Mouse (Mus musculus) embryonic facial prominence, embryonic 13.5 days (tissue): Measurements from ENCODE around the gene Vil1. TPM values are rescaled to one million over a fixed set of nuclear protein-coding genes. Genes with fewer than 3 reads are reported as not detected.

ENCODE experiments used
- ATAC-seq: fragments of 200-750 bp; cut with Nextera tagmentation; 2 replicates; pipeline ENCODE4 v1.8.0; 2017; ENCODE audit warnings: low read depth; ENCODE audit not compliant: insufficient number of reproducible peaks, insufficient read depth, low FRiP score, low TSS enrichment
- H3K27ac ChIP-seq: fragments of 300-500 bp; sonication (generic); 2 replicates; pipeline ENCODE4 v1.5.1; 2015; ENCODE audit warnings: moderate library complexity, mild to moderate bottlenecking, inconsistent platforms
- H3K27me3 ChIP-seq: fragments of 300-500 bp; sonication (generic); 2 replicates; pipeline ENCODE4 v1.6.1; 2015; ENCODE audit warnings: mild to moderate bottlenecking, inconsistent platforms
- H3K36me3 ChIP-seq: fragments of 300-500 bp; sonication (generic); 2 replicates; pipeline ENCODE4 v1.6.1; 2015; ENCODE audit warnings: mild to moderate bottlenecking, inconsistent platforms
- H3K4me1 ChIP-seq: fragments of 300-500 bp; sonication (generic); 2 replicates; pipeline ENCODE4 v1.6.1; 2015; ENCODE audit warnings: inconsistent platforms
- H3K4me2 ChIP-seq: fragments of 300-500 bp; sonication (generic); 2 replicates; pipeline ENCODE4 v1.6.1; 2015; ENCODE audit warnings: moderate library complexity, mild to moderate bottlenecking, inconsistent platforms
- H3K4me3 ChIP-seq: fragments of 300-500 bp; sonication (generic); 2 replicates; pipeline ENCODE4 v1.5.1; 2015; ENCODE audit warnings: mild to moderate bottlenecking, inconsistent platforms
- H3K9ac ChIP-seq: fragments of 300-500 bp; sonication (generic); 2 replicates; pipeline ENCODE4 v1.6.1; 2015; ENCODE audit warnings: mild to moderate bottlenecking, inconsistent platforms
- H3K9me3 ChIP-seq: fragments of 300-500 bp; sonication (generic); 2 replicates; pipeline ENCODE4 v1.6.1; 2016; ENCODE audit warnings: inconsistent platforms
- WGBS: fragments of 180-500 bp; shearing (Covaris S2); methylation state at CpG from one replicate; pipeline ENCODE4 v1.1.7; 2015; ENCODE audit warnings: mixed read lengths; 5-methylcytosine and 5-hydroxymethylcytosine counted together
- polyA plus RNA-seq: library from polyadenylated mRNA; unstranded; fragments of >200 nt; fragmentation: Nextera tagmentation; extraction: Ambion mirVana; gene quantifications from 2 replicates; pipeline ENCODE4 v1.2.1, GENCODE M21; 2015

Vil1 gene
- polyA plus RNA-seq, 1 experiment from 2014 or later = 0.20 TPM

DNA sequence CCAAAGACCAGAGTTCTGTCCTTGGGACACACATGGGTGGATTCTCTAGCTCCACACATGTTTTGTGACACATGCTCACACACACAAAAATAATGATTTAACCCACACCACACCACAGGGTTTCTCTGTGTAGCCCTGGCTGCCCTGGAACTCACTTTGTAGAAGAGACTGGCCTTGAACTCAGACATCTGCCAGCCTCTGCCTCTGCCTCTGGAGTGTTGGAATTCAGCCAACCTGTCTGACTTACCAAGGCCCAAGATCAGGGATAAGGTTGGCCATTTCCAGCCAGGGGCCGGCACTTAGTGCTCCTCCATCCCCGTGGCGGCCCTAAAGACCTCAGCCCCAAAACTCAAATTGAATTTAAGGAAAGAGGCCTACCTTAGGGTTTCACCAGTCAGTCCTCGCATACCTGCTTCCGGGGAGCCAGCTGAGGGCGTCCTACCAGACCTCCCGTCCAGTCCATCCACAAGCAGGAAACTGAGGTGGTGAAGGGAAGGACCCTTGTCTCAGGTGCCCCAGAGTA, 20.7 kb upstream of the Vil1 start:
- Histone ChIP-seq H3K9ac (no peak overlapping the region), H3K27me3 (no peaks in the 10 kb centered on the region), H3K27ac (peak overlapping the region; percentile 98; the same call in 1 of the 2 replicates), H3K4me1 (peaks cover 49% of the 10 kb centered on the region), H3K4me3 (no peak overlapping the region), H3K9me3 (no peaks in the 10 kb centered on the region), H3K36me3 (peaks cover 2% of the 10 kb centered on the region), H3K4me2 (no peak overlapping the region)
- WGBS = 71% methylated on average over 7 of the region's 7 CpGs
- ATAC-seq = no peak

DNA sequence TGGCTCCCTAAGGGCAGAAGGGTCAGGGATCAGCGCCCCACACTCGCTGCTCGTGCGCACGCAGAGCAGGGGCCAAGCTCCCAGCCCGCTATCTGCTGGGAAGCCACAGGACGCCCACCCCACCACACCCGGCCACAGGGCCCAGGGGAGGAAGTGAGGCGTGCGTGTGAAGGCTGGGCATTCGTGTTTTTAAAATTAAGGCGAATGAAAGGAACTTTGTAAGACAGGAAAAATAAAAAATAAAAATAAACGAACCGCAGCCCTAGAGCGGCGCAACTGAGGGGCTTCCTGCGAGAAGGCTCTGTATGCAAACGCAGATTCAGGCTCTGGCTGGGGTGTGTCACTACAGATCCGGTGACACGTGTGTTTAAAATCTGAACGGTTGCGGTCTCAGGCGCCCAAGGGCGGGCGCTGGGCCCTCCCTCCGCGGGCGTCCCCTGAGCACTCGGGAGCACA, 19.3 kb upstream of the Vil1 start:
- WGBS = 5% methylated on average over 29 of the region's 29 CpGs
- no peaks in the 10 kb centered on the region for H3K9me3 ChIP-seq
- no peaks in the 10 kb centered on the region for H3K27me3 ChIP-seq
- peak overlapping the region; percentile 94 for H3K4me2 ChIP-seq
- ATAC-seq = 0 out of 2 replicates have a peak, but pooled peaks have one; percentile 11
- H3K36me3 ChIP-seq = peaks cover 16% of the 10 kb centered on the region
- H3K4me3 ChIP-seq = peak overlapping the region; percentile 91
- H3K27ac ChIP-seq = peak overlapping the region; percentile 98
- H3K4me1 ChIP-seq = peaks cover 57% of the 10 kb centered on the region
- H3K9ac ChIP-seq = peak overlapping the region; percentile 66

DNA sequence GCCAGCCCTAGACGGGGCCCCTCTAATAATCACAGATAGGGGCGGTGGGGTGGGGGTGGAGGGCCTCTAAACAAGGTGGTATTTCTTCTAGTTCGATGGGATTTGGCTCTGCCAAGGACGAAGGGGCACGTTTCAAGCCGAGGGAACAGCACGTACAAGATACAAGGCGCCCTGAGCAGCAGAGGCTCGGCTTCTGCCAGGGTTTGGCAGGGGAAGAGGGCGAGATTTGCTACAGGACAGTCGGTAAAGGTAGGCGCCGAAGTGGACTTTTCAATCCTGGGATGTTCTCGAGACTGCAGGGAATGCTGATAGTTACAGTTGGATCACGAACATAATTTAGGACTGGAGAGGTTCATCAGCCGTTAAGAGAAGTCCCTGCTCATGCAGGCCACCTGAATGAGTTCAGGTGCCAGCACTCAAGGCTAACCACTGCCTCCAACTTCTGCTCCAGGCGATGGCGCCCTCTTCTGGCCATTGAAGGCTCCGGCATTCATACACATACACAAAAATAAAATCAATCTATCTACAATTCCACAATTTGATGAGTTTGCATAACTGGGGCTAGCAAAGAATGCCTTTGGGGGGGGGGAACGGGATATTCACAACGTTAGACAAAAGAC, 18.8 kb upstream of the Vil1 start:
- Histone ChIP-seq H3K4me2 (peak overlapping the region; percentile 94), H3K4me3 (peak overlapping the region; percentile 91), H3K9ac (peak overlapping the region; percentile 99), H3K27ac (peak overlapping the region; percentile 98), H3K9me3 (no peaks in the 10 kb centered on the region), H3K27me3 (no peaks in the 10 kb centered on the region), H3K36me3 (peaks cover 22% of the 10 kb centered on the region), H3K4me1 (peaks cover 57% of the 10 kb centered on the region)
- WGBS = 3% methylated on average over 21 of the region's 21 CpGs
- ATAC-seq = no peak

DNA sequence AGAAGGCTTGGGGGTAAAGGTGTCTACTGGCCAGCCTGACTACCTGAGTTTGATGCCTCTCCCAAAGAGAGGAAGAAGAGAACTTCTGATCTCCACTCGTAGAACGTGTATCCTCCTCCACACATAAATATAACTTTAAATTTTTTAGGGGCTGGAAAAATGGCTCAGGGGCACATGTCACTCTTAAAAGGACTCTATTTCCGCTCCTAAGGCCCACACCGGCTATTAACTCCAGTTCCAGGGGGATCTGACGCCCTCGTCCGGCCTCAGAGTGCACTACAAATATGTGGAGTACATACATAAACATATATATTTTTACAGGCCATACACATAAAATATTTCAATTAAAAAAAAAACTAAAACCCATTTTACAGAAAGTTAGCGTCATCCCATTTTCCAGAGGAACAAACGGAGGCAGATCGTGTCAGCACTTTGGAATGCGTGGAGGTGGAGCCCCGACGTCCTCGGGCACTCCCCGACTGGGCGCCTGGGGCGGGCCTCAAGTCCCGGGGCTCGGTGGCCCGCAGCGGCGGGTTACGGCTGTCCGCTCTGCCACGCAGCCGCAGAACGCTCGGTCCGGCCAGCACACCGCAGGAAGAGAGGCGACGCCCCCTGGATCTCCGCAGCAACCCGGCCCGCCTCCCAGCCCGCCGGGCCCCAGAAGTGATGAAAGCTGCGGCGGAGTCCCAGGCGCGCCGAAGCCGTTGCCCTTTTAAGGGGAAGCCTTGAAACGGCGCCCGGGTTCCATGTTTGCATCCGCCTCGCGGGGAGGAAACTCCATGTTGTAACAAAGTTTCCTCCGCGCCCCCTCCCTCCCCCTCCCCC, 18.0 kb upstream of the Vil1 start, which contains the start of gene Ctdsp1:
Ctdsp1 (plus strand) TSS at position 586 of the 825 bp plus-strand sequence.
- peak; percentile 65 for ATAC-seq
- H3K9ac ChIP-seq = peak within 1 kb of the TSS; percentile 99
- peaks cover 57% of the 10 kb centered on the region for H3K4me1 ChIP-seq
- peak within 1 kb of the TSS; percentile 91 for H3K4me3 ChIP-seq
- WGBS = 2% methylated on average over 51 of the region's 51 CpGs
- H3K4me2 ChIP-seq = peak within 1 kb of the TSS; percentile 94
- peaks cover 23% of the 10 kb centered on the region for H3K36me3 ChIP-seq
- peak within 1 kb of the TSS; percentile 98 for H3K27ac ChIP-seq
- H3K9me3 ChIP-seq = no peaks in the 10 kb centered on the region
- H3K27me3 ChIP-seq = no peaks in the 10 kb centered on the region

DNA sequence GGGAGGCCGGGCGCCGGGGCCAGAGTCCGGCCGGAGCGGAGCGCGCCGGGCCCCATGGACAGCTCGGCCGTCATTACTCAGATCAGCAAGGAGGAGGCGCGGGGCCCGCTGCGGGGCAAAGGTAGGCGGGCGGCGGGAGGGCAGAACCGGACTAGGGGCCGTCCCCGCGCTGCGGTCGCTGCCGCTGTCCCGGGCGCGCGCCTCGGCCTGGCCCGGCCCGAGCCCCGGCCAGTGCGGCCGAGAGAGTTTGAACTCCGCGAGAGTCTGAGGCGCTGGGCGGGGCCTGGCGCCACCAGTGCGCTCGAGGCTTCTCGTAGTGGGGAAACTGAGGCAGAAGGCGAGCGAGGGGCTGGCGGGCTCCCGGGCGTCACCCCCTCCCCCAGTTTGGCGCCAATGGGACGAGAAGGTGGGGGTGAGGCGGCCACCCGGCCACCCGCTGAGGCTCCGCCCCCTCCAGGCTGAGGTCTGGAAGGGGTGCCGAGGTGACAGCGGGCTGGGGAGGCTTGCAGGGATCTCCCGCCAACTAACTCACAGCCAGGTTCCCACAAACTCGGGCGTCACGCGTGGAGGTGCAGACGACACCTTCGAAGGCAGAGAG, 17.2 kb upstream of the Vil1 start:
- H3K4me2 ChIP-seq = peak overlapping the region; percentile 94
- ATAC-seq = 0 out of 2 replicates have a peak, but pooled peaks have one; percentile 5
- H3K4me3 ChIP-seq = peak overlapping the region; percentile 91
- peak overlapping the region; percentile 99 for H3K9ac ChIP-seq
- peaks cover 23% of the 10 kb centered on the region for H3K36me3 ChIP-seq
- H3K9me3 ChIP-seq = no peaks in the 10 kb centered on the region
- peaks cover 58% of the 10 kb centered on the region for H3K4me1 ChIP-seq
- H3K27me3 ChIP-seq = no peaks in the 10 kb centered on the region
- WGBS = under 1% methylated on average over 55 of the region's 63 CpGs
- H3K27ac ChIP-seq = peak overlapping the region; percentile 98

DNA sequence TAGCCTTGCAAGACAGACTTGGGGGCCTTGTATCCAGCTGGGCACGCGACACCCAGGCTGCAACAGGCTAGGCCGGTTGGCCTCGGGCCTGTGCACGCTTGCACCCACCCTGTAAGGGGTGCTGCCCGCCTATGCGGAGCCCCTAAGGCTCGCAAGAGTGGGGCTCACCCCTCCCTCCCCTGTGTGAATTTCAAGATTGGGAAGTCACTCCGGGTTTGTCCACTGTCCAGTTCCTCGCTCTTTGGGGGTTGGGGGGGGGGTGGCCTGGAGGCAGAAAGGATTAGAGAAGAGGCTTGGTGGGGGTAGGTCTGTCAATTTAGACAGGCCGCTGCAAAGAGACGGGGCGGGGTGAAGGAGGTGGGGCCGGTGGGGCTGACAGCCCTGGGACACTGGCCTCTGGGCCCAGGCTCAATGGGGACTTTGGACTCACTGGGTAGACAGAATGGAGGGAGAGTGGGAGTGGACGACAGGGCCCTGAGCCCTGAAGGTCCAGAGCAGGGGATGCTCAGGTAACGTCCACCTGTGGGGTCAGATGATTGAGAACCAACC, 16.7 kb upstream of the Vil1 start:
- no peak; the same call in 1 of the 2 replicates for ATAC-seq
- Histone ChIP-seq H3K9ac (peak overlapping the region; percentile 99), H3K4me2 (peak overlapping the region; percentile 94), H3K27ac (peak overlapping the region; percentile 98), H3K27me3 (no peaks in the 10 kb centered on the region), H3K4me3 (peak overlapping the region; percentile 91), H3K36me3 (peaks cover 23% of the 10 kb centered on the region), H3K9me3 (no peaks in the 10 kb centered on the region), H3K4me1 (peaks cover 55% of the 10 kb centered on the region)
- 2% methylated on average over 16 of the region's 16 CpGs for WGBS

DNA sequence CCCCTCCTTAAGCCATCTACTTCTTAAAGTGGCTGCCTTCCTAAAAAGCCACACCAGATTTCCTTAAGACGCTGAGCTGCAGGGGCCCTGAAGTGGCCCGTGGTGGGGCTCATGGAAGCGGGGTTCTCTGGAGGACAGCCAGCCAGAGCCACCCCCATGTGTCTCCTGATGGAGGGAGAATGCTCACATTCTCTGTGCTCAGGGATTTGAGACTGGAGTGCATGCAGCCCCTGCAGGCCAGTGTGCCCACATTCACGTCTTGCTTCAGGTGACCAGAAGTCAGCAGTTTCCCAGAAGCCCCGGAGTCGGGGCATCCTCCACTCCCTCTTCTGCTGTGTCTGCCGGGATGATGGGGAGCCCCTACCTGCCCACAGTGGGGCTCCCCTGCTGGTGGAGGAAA, 16.2 kb upstream of the Vil1 start:
- Histone ChIP-seq H3K9me3 (no peaks in the 10 kb centered on the region), H3K36me3 (peaks cover 23% of the 10 kb centered on the region), H3K27ac (peak overlapping the region; percentile 98), H3K4me3 (peak overlapping the region; percentile 91), H3K4me2 (peak overlapping the region; percentile 94), H3K4me1 (peaks cover 50% of the 10 kb centered on the region), H3K27me3 (no peaks in the 10 kb centered on the region), H3K9ac (peak overlapping the region; percentile 99)
- ATAC-seq = no peak
- WGBS = 42% methylated on average over 7 of the region's 7 CpGs

DNA sequence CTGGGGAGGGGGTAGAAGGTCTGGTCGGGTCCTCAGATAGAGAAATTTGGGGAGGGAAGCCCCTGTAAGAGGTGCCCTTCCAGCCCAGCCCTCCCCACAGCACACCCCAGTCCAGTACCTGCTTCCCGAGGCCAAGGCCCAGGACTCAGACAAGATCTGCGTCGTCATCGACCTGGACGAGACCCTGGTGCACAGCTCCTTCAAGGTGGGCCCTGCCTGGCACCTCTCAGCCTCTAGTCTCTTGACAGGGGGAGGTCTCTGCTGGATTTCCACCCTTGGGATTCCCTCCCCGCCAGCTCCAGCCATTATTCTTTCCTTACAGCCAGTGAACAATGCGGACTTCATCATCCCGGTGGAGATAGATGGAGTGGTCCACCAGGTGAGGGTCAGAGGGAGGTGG, 15.5 kb upstream of the Vil1 start:
- Histone ChIP-seq H3K36me3 (peaks cover 23% of the 10 kb centered on the region), H3K4me2 (peak overlapping the region; percentile 94; the same call in 1 of the 2 replicates), H3K9me3 (no peaks in the 10 kb centered on the region), H3K4me1 (peaks cover 48% of the 10 kb centered on the region), H3K27ac (no peak overlapping the region), H3K4me3 (peak overlapping the region; percentile 91; the same call in 1 of the 2 replicates), H3K27me3 (no peaks in the 10 kb centered on the region), H3K9ac (peak overlapping the region; percentile 99; the same call in 1 of the 2 replicates)
- ATAC-seq = no peak
- 90% methylated on average over 9 of the region's 9 CpGs for WGBS

DNA sequence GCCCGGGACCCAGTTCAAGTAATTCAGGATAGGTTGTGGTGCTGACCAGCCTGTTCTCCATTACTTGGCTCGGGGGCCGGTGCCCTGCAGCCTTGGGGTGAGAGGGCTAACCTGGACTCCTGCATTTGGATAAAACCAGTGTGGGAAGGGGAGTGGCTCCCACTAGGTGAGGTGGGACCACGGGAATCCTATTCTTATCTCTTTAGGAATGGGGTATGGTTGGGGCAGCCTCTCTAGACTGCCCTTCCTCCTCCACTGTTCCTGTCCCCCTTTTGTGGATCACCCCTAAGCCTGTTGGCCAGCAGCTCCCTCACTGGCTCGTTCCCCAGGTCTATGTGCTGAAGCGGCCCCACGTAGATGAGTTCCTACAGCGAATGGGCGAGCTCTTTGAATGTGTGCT, 14.9 kb upstream of the Vil1 start:
- Histone ChIP-seq H3K4me3 (no peak overlapping the region), H3K9ac (no peak overlapping the region), H3K4me1 (peaks cover 42% of the 10 kb centered on the region), H3K27ac (peak overlapping the region; percentile 16; the same call in 1 of the 2 replicates), H3K4me2 (no peak overlapping the region), H3K9me3 (no peaks in the 10 kb centered on the region), H3K27me3 (no peaks in the 10 kb centered on the region), H3K36me3 (peaks cover 23% of the 10 kb centered on the region)
- 94% methylated on average over 9 of the region's 9 CpGs for WGBS
- ATAC-seq = no peak

DNA sequence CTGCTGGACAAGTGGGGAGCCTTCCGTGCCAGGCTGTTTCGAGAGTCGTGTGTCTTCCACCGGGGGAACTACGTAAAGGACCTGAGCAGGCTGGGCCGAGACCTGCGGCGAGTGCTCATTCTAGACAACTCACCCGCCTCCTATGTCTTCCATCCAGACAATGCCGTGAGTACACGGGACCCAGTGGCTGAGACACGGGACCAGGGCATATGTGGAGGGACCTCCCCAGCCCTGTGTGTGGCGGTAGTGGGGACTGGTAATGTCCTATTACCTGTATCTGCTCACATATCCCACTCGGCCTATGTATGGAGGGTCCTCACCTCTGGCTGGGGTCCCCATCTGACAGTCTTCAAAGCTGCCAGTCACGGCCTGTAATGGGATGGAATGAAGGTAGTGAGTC, 14.3 kb upstream of the Vil1 start:
- no peaks in the 10 kb centered on the region for H3K9me3 ChIP-seq
- H3K9ac ChIP-seq = no peak overlapping the region
- H3K4me2 ChIP-seq = no peak overlapping the region
- peaks cover 37% of the 10 kb centered on the region for H3K4me1 ChIP-seq
- no peak overlapping the region for H3K4me3 ChIP-seq
- H3K27ac ChIP-seq = no peak overlapping the region
- ATAC-seq = no peak
- H3K27me3 ChIP-seq = no peaks in the 10 kb centered on the region
- 91% methylated on average over 15 of the region's 15 CpGs for WGBS
- peaks cover 23% of the 10 kb centered on the region for H3K36me3 ChIP-seq

DNA sequence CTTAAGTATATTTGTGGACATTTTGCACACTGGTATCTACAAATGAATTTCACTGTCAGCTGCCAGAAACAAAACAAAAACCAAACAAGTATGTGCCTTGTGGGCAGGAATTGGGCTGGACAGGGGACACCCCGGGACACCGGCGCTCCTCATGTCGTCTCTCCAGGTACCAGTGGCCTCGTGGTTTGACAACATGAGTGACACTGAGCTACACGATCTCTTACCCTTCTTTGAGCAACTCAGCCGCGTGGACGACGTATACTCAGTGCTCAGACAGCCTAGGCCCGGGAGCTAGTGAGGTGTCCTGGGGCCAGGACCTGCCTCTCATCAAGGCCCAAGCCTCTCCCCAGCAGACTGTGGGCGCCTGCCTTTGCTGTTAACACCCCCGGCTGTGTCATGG, 13.9 kb upstream of the Vil1 start:
- Histone ChIP-seq H3K27ac (no peak overlapping the region), H3K4me2 (no peak overlapping the region), H3K9me3 (no peaks in the 10 kb centered on the region), H3K27me3 (no peaks in the 10 kb centered on the region), H3K4me3 (no peak overlapping the region), H3K36me3 (peaks cover 23% of the 10 kb centered on the region), H3K4me1 (peaks cover 33% of the 10 kb centered on the region), H3K9ac (no peak overlapping the region)
- WGBS = 90% methylated on average over 13 of the region's 13 CpGs
- ATAC-seq = no peak
